Mouse (Mus musculus): Measurements from ENCODE around the gene Pam16. TPM values are rescaled to one million over a fixed set of nuclear protein-coding genes. Genes with fewer than 3 reads are reported as not detected.

The Pam16 gene
- polyA plus RNA-seq, 1 experiment: 41.8 TPM

GRCm38 (mm10) chr16:4613736-4614135, 11.1 kb downstream of the Pam16 start:
- WGBS: 54% methylated on average over 9 of the region's 9 CpGs
- H3K36me3 ChIP-seq (ENCODE audit: control insufficient read depth, insufficient read depth, low read length): peaks cover 3% of the 10 kb centered on the region; the same call in 1 of the 2 replicates
- TF ChIP-seq POLR2A (IDR thresholded peaks at IDR 0.05; ENCODE audit: low read depth, low read length): no peak
- TF ChIP-seq CTCF (conservative IDR thresholded peaks at IDR 0.05; ENCODE audit: insufficient read depth, insufficient read length, low read depth, low read length): no peak
- no peaks in the 10 kb centered on the region for H3K27me3 ChIP-seq (replicated peaks; ENCODE audit: control insufficient read depth, insufficient read depth, low read length)
- peak overlapping the region; percentile 71 for H3K27ac ChIP-seq (ENCODE audit: insufficient read depth, low read depth, low read length)
- no peak for DNase-seq
- H3K4me3 ChIP-seq (ENCODE audit: insufficient read depth, low read depth, low read length): no peak overlapping the region
- peaks cover 37% of the 10 kb centered on the region for H3K4me1 ChIP-seq (ENCODE audit: control insufficient read depth, insufficient read depth, low read length)

GRCm38 (mm10) chr16:4611676-4612075, 13.1 kb downstream of the Pam16 start:
- 77% methylated on average over 7 of the region's 7 CpGs for WGBS
- H3K36me3 ChIP-seq (ENCODE audit: control insufficient read depth, insufficient read depth, low read length): peaks cover 3% of the 10 kb centered on the region; the same call in 1 of the 2 replicates

DNA sequence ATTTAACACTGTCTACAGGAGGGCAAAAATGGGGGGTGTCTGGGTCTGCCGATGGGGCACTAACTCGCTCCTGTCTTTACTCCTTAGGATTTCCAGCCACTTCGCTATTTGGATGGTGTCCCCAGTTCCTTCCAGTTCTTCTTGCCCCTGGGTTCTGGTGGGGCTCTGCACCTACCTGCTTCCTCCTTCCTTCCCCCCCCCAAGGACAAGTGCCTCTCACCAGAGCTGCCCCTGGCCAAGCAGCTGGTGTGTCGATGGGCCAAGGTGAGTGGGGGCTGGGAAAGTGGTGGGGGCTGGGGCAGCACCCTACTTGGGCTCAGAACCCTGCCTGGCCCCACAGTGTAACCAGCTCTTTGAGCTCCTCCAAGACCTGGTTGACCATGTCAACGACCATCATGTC, 13.6 kb downstream of the Pam16 start:
- Histone ChIP-seq H3K27ac (ENCODE audit: insufficient read depth, low read depth, low read length) (no peak overlapping the region), H3K27me3 (replicated peaks; ENCODE audit: control insufficient read depth, insufficient read depth, low read length) (no peaks in the 10 kb centered on the region), H3K36me3 (ENCODE audit: control insufficient read depth, insufficient read depth, low read length) (peaks cover 3% of the 10 kb centered on the region; the same call in 1 of the 2 replicates), H3K4me1 (ENCODE audit: control insufficient read depth, insufficient read depth, low read length) (peaks cover 48% of the 10 kb centered on the region), H3K4me3 (ENCODE audit: insufficient read depth, low read depth, low read length) (no peak overlapping the region)
- no peak for DNase-seq
- 78% methylated on average over 5 of the region's 5 CpGs for WGBS
- no peak for TF ChIP-seq POLR2A (IDR thresholded peaks at IDR 0.05; ENCODE audit: low read depth, low read length)
- TF ChIP-seq CTCF (conservative IDR thresholded peaks at IDR 0.05; ENCODE audit: insufficient read depth, insufficient read length, low read depth, low read length): no peak

More at GRCm38 (mm10) chr16:4611676-4612075, 13.1 kb downstream of the Pam16 start:
- no peaks in the 10 kb centered on the region for H3K27me3 ChIP-seq (replicated peaks; ENCODE audit: control insufficient read depth, insufficient read depth, low read length)
- no peak overlapping the region for H3K27ac ChIP-seq (ENCODE audit: insufficient read depth, low read depth, low read length)
- H3K4me3 ChIP-seq (ENCODE audit: insufficient read depth, low read depth, low read length): no peak overlapping the region
- no peak for DNase-seq
- peaks cover 47% of the 10 kb centered on the region for H3K4me1 ChIP-seq (ENCODE audit: control insufficient read depth, insufficient read depth, low read length)
- TF ChIP-seq POLR2A (IDR thresholded peaks at IDR 0.05; ENCODE audit: low read depth, low read length) (no peak), CTCF (conservative IDR thresholded peaks at IDR 0.05; ENCODE audit: insufficient read depth, insufficient read length, low read depth, low read length) (no peak; the same call in 1 of the 2 replicates)

GRCm38 (mm10) chr16:4608532-4609059, 16.2 kb downstream of the Pam16 start:
- Histone ChIP-seq H3K36me3 (ENCODE audit: control insufficient read depth, insufficient read depth, low read length) (peaks cover 2% of the 10 kb centered on the region; the same call in 1 of the 2 replicates), H3K27ac (ENCODE audit: insufficient read depth, low read depth, low read length) (peak overlapping the region; percentile 11; the same call in 1 of the 2 replicates), H3K4me1 (ENCODE audit: control insufficient read depth, insufficient read depth, low read length) (peaks cover 49% of the 10 kb centered on the region), H3K27me3 (replicated peaks; ENCODE audit: control insufficient read depth, insufficient read depth, low read length) (no peaks in the 10 kb centered on the region), H3K4me3 (ENCODE audit: insufficient read depth, low read depth, low read length) (no peak overlapping the region)
- DNase-seq: no peak
- TF ChIP-seq CTCF (conservative IDR thresholded peaks at IDR 0.05; ENCODE audit: insufficient read depth, insufficient read length, low read depth, low read length) (no peak), POLR2A (IDR thresholded peaks at IDR 0.05; ENCODE audit: low read depth, low read length) (no peak)
- 51% methylated on average over 19 of the region's 19 CpGs for WGBS

- DNase-seq: peak; percentile 92
- peak; percentile 98 for TF ChIP-seq CTCF (conservative IDR thresholded peaks at IDR 0.05; ENCODE audit: insufficient read depth, insufficient read length, low read depth, low read length)
- TF ChIP-seq POLR2A (IDR thresholded peaks at IDR 0.05; ENCODE audit: low read depth, low read length): no peak
- WGBS: 33% methylated on average over 9 of the region's 9 CpGs
- Histone ChIP-seq H3K4me3 (ENCODE audit: insufficient read depth, low read depth, low read length) (no peak overlapping the region), H3K27ac (ENCODE audit: insufficient read depth, low read depth, low read length) (peak overlapping the region; percentile 13), H3K4me1 (ENCODE audit: control insufficient read depth, insufficient read depth, low read length) (peaks cover 48% of the 10 kb centered on the region), H3K36me3 (ENCODE audit: control insufficient read depth, insufficient read depth, low read length) (no peaks in the 10 kb centered on the region; the same call in 1 of the 2 replicates), H3K27me3 (replicated peaks; ENCODE audit: control insufficient read depth, insufficient read depth, low read length) (no peaks in the 10 kb centered on the region)
These were observed 16.8 kb downstream of the Pam16 start for GRCm38 (mm10) chr16:4607818-4608531.

GRCm38 (mm10) chr16:4606431-4607084, 18.2 kb downstream of the Pam16 start:
- Histone ChIP-seq H3K4me1 (ENCODE audit: control insufficient read depth, insufficient read depth, low read length) (peaks cover 51% of the 10 kb centered on the region), H3K27ac (ENCODE audit: insufficient read depth, low read depth, low read length) (peak overlapping the region; percentile 94), H3K36me3 (ENCODE audit: control insufficient read depth, insufficient read depth, low read length) (no peaks in the 10 kb centered on the region; the same call in 1 of the 2 replicates), H3K27me3 (replicated peaks; ENCODE audit: control insufficient read depth, insufficient read depth, low read length) (no peaks in the 10 kb centered on the region), H3K4me3 (ENCODE audit: insufficient read depth, low read depth, low read length) (no peak overlapping the region)
- DNase-seq: peak; percentile 85
- TF ChIP-seq CTCF (conservative IDR thresholded peaks at IDR 0.05; ENCODE audit: insufficient read depth, insufficient read length, low read depth, low read length) (peak; percentile 58), POLR2A (IDR thresholded peaks at IDR 0.05; ENCODE audit: low read depth, low read length) (no peak)
- WGBS: 1% methylated on average over 5 of the region's 5 CpGs

Measured in kidney, adult 2 months (tissue).